Mouse (Mus musculus): ENCODE measurements around the gene Sgip1. TPM values are rescaled to one million over a fixed set of nuclear protein-coding genes. Genes with fewer than 3 reads are reported as not detected.

The Sgip1 gene
- polyA plus RNA-seq, 1 experiment from 2014 or later = 3.2 TPM

- no peak overlapping the region for H3K4me3 ChIP-seq (ENCODE audit: low read depth, low read length)
- 54% methylated on average over 5 of the region's 5 CpGs for WGBS (ENCODE audit: insufficient replicate concordance)
- ATAC-seq (replicated peaks; ENCODE audit: insufficient number of reproducible peaks, low FRiP score, low TSS enrichment) = no peak
- H3K4me2 ChIP-seq = no peak overlapping the region
- no peak overlapping the region for H3K27ac ChIP-seq (ENCODE audit: low read depth, low read length)
- H3K4me1 ChIP-seq (ENCODE audit: control insufficient read depth, insufficient read depth, low read length) = no peaks in the 10 kb centered on the region
- no peak overlapping the region for H3K9ac ChIP-seq (ENCODE audit: low read depth, low read length)
- no peaks in the 10 kb centered on the region for H3K27me3 ChIP-seq (ENCODE audit: control insufficient read depth, insufficient read depth, low read length)
- H3K36me3 ChIP-seq (ENCODE audit: control insufficient read depth, insufficient read depth, low read length) = no peaks in the 10 kb centered on the region
- no peaks in the 10 kb centered on the region for H3K9me3 ChIP-seq (replicated peaks; ENCODE audit: control insufficient read depth, low read length)
These were observed 30.7 kb downstream of the Sgip1 start for GRCm38 (mm10) chr4:102771598-102772357.

- Histone ChIP-seq H3K4me2 (no peak overlapping the region), H3K9ac (ENCODE audit: low read depth, low read length) (no peak overlapping the region), H3K27ac (ENCODE audit: low read depth, low read length) (no peak overlapping the region), H3K4me3 (ENCODE audit: low read depth, low read length) (no peak overlapping the region), H3K36me3 (ENCODE audit: control insufficient read depth, insufficient read depth, low read length) (no peaks in the 10 kb centered on the region), H3K4me1 (ENCODE audit: control insufficient read depth, insufficient read depth, low read length) (no peaks in the 10 kb centered on the region), H3K9me3 (replicated peaks; ENCODE audit: control insufficient read depth, low read length) (no peaks in the 10 kb centered on the region), H3K27me3 (ENCODE audit: control insufficient read depth, insufficient read depth, low read length) (no peaks in the 10 kb centered on the region)
- 89% methylated on average over 3 of the region's 3 CpGs for WGBS (ENCODE audit: insufficient replicate concordance)
- ATAC-seq (replicated peaks; ENCODE audit: insufficient number of reproducible peaks, low FRiP score, low TSS enrichment) = no peak
These were observed 32.1 kb downstream of the Sgip1 start for GRCm38 (mm10) chr4:102773225-102773624.

GRCm38 (mm10) chr4:102773841-102774240, 32.7 kb downstream of the Sgip1 start:
- Histone ChIP-seq H3K27ac (ENCODE audit: low read depth, low read length) (no peak overlapping the region), H3K36me3 (ENCODE audit: control insufficient read depth, insufficient read depth, low read length) (no peaks in the 10 kb centered on the region), H3K9me3 (replicated peaks; ENCODE audit: control insufficient read depth, low read length) (no peaks in the 10 kb centered on the region), H3K27me3 (ENCODE audit: control insufficient read depth, insufficient read depth, low read length) (no peaks in the 10 kb centered on the region), H3K9ac (ENCODE audit: low read depth, low read length) (no peak overlapping the region), H3K4me1 (ENCODE audit: control insufficient read depth, insufficient read depth, low read length) (no peaks in the 10 kb centered on the region), H3K4me3 (ENCODE audit: low read depth, low read length) (no peak overlapping the region), H3K4me2 (no peak overlapping the region)
- WGBS (ENCODE audit: insufficient replicate concordance) = 87% methylated on average over 1 of the region's 1 CpGs
- no peak for ATAC-seq (replicated peaks; ENCODE audit: insufficient number of reproducible peaks, low FRiP score, low TSS enrichment)

GRCm38 (mm10) chr4:102774549-102774948, 33.5 kb downstream of the Sgip1 start:
- no peak overlapping the region for H3K4me3 ChIP-seq (ENCODE audit: low read depth, low read length)
- no peak overlapping the region for H3K27ac ChIP-seq (ENCODE audit: low read depth, low read length)
- no peaks in the 10 kb centered on the region for H3K36me3 ChIP-seq (ENCODE audit: control insufficient read depth, insufficient read depth, low read length)
- H3K9ac ChIP-seq (ENCODE audit: low read depth, low read length) = no peak overlapping the region
- no peaks in the 10 kb centered on the region for H3K27me3 ChIP-seq (ENCODE audit: control insufficient read depth, insufficient read depth, low read length)
- H3K4me2 ChIP-seq = no peak overlapping the region
- no peaks in the 10 kb centered on the region for H3K4me1 ChIP-seq (ENCODE audit: control insufficient read depth, insufficient read depth, low read length)
- ATAC-seq (replicated peaks; ENCODE audit: insufficient number of reproducible peaks, low FRiP score, low TSS enrichment) = no peak
- no peaks in the 10 kb centered on the region for H3K9me3 ChIP-seq (replicated peaks; ENCODE audit: control insufficient read depth, low read length)
- 53% methylated on average over 1 of the region's 1 CpGs for WGBS (ENCODE audit: insufficient replicate concordance)

GRCm38 (mm10) chr4:102775596-102776270, 34.6 kb downstream of the Sgip1 start:
- ATAC-seq (replicated peaks; ENCODE audit: insufficient number of reproducible peaks, low FRiP score, low TSS enrichment) = 0 out of 2 replicates have a peak, but pooled peaks have one; percentile 10
- no peak overlapping the region for H3K4me3 ChIP-seq (ENCODE audit: low read depth, low read length)
- no peaks in the 10 kb centered on the region for H3K9me3 ChIP-seq (replicated peaks; ENCODE audit: control insufficient read depth, low read length)

GRCm38 (mm10) chr4:102779902-102780301, 38.8 kb downstream of the Sgip1 start:
- Histone ChIP-seq H3K9me3 (replicated peaks; ENCODE audit: control insufficient read depth, low read length) (no peaks in the 10 kb centered on the region), H3K27me3 (ENCODE audit: control insufficient read depth, insufficient read depth, low read length) (no peaks in the 10 kb centered on the region; the same call in 1 of the 2 replicates), H3K36me3 (ENCODE audit: control insufficient read depth, insufficient read depth, low read length) (no peaks in the 10 kb centered on the region), H3K4me2 (no peak overlapping the region), H3K27ac (ENCODE audit: low read depth, low read length) (no peak overlapping the region), H3K4me3 (ENCODE audit: low read depth, low read length) (no peak overlapping the region), H3K9ac (ENCODE audit: low read depth, low read length) (no peak overlapping the region), H3K4me1 (ENCODE audit: control insufficient read depth, insufficient read depth, low read length) (no peaks in the 10 kb centered on the region)
- 67% methylated on average over 6 of the region's 6 CpGs for WGBS (ENCODE audit: insufficient replicate concordance)
- ATAC-seq (replicated peaks; ENCODE audit: insufficient number of reproducible peaks, low FRiP score, low TSS enrichment) = no peak

More at GRCm38 (mm10) chr4:102775596-102776270, 34.6 kb downstream of the Sgip1 start:
- Histone ChIP-seq H3K9ac (ENCODE audit: low read depth, low read length) (no peak overlapping the region), H3K4me2 (no peak overlapping the region), H3K27ac (ENCODE audit: low read depth, low read length) (no peak overlapping the region), H3K27me3 (ENCODE audit: control insufficient read depth, insufficient read depth, low read length) (no peaks in the 10 kb centered on the region), H3K4me1 (ENCODE audit: control insufficient read depth, insufficient read depth, low read length) (no peaks in the 10 kb centered on the region), H3K36me3 (ENCODE audit: control insufficient read depth, insufficient read depth, low read length) (no peaks in the 10 kb centered on the region)
- 63% methylated on average over 2 of the region's 2 CpGs for whole genome bisulfite sequencing (ENCODE audit: insufficient replicate concordance)

- Histone ChIP-seq H3K27ac (ENCODE audit: low read depth, low read length) (no peak overlapping the region), H3K4me3 (ENCODE audit: low read depth, low read length) (no peak overlapping the region), H3K9ac (ENCODE audit: low read depth, low read length) (no peak overlapping the region), H3K9me3 (replicated peaks; ENCODE audit: control insufficient read depth, low read length) (no peaks in the 10 kb centered on the region), H3K4me1 (ENCODE audit: control insufficient read depth, insufficient read depth, low read length) (no peaks in the 10 kb centered on the region), H3K27me3 (ENCODE audit: control insufficient read depth, insufficient read depth, low read length) (no peaks in the 10 kb centered on the region; the same call in 1 of the 2 replicates), H3K4me2 (no peak overlapping the region), H3K36me3 (ENCODE audit: control insufficient read depth, insufficient read depth, low read length) (no peaks in the 10 kb centered on the region)
- WGBS (ENCODE audit: insufficient replicate concordance) = 64% methylated on average over 7 of the region's 7 CpGs
- ATAC-seq (replicated peaks; ENCODE audit: insufficient number of reproducible peaks, low FRiP score, low TSS enrichment) = no peak
These were observed 42.1 kb downstream of the Sgip1 start for GRCm38 (mm10) chr4:102783063-102783748.

GRCm38 (mm10) chr4:102785158-102785557, 44.1 kb downstream of the Sgip1 start:
- no peak overlapping the region for H3K4me3 ChIP-seq (ENCODE audit: low read depth, low read length)
- no peaks in the 10 kb centered on the region for H3K9me3 ChIP-seq (replicated peaks; ENCODE audit: control insufficient read depth, low read length)
- ATAC-seq (replicated peaks; ENCODE audit: insufficient number of reproducible peaks, low FRiP score, low TSS enrichment) = no peak
- H3K36me3 ChIP-seq (ENCODE audit: control insufficient read depth, insufficient read depth, low read length) = no peaks in the 10 kb centered on the region
- no peaks in the 10 kb centered on the region; the same call in 1 of the 2 replicates for H3K27me3 ChIP-seq (ENCODE audit: control insufficient read depth, insufficient read depth, low read length)
- no peak overlapping the region for H3K4me2 ChIP-seq
- no peaks in the 10 kb centered on the region for H3K4me1 ChIP-seq (ENCODE audit: control insufficient read depth, insufficient read depth, low read length)
- no peak overlapping the region for H3K9ac ChIP-seq (ENCODE audit: low read depth, low read length)
- WGBS (ENCODE audit: insufficient replicate concordance) = 75% methylated on average over 4 of the region's 4 CpGs
- no peak overlapping the region for H3K27ac ChIP-seq (ENCODE audit: low read depth, low read length)

Measured in heart, embryonic 11.5 days (tissue).